Mouse (Mus musculus): ENCODE results near the gene Adprhl1. TPM values are rescaled to one million over a fixed set of nuclear protein-coding genes. Genes with fewer than 3 reads are reported as not detected.
A peak's percentile ranks its signal among the peaks of the same experiment; 100 is the strongest.

The Adprhl1 gene
- polyA plus RNA-seq, 1 experiment from 2014 or later, result 0.70 TPM

- DNase-seq (ENCODE audit: low spot score), result no peak
- H3K4me1 ChIP-seq, result peaks cover 21% of the 10 kb centered on the region
- no peak overlapping the region for H3K27ac ChIP-seq (replicated peaks)
- H3K4me3 ChIP-seq, result no peak overlapping the region
- peaks cover 59% of the 10 kb centered on the region for H3K27me3 ChIP-seq (replicated peaks; ENCODE audit: low read depth, poor library complexity, severe bottlenecking)
- no peaks in the 10 kb centered on the region for H3K9me3 ChIP-seq
- no peaks in the 10 kb centered on the region for H3K36me3 ChIP-seq (replicated peaks)
- 86% methylated on average over 3 of the region's 3 CpGs for WGBS
These were observed 51.2 kb downstream of the Adprhl1 start for GRCm38 (mm10) chr8:13202806-13203205.

GRCm38 (mm10) chr8:13202041-13202440 is 51.9 kb downstream of the Adprhl1 start:
- H3K4me1 ChIP-seq, result peaks cover 21% of the 10 kb centered on the region
- WGBS, result 42% methylated on average over 3 of the region's 3 CpGs
- no peak overlapping the region for H3K4me3 ChIP-seq
- no peaks in the 10 kb centered on the region for H3K9me3 ChIP-seq
- H3K27ac ChIP-seq (replicated peaks), result no peak overlapping the region
- no peak for DNase-seq (ENCODE audit: low spot score)
- H3K27me3 ChIP-seq (replicated peaks; ENCODE audit: low read depth, poor library complexity, severe bottlenecking), result peaks cover 65% of the 10 kb centered on the region
- H3K36me3 ChIP-seq (replicated peaks), result no peaks in the 10 kb centered on the region

GRCm38 (mm10) chr8:13201013-13201334 is 53.0 kb downstream of the Adprhl1 start:
- H3K4me1 ChIP-seq, result peaks cover 26% of the 10 kb centered on the region
- H3K4me3 ChIP-seq, result peak overlapping the region; percentile 84
- H3K36me3 ChIP-seq (replicated peaks), result no peaks in the 10 kb centered on the region
- 2% methylated on average over 18 of the region's 18 CpGs for WGBS
- no peaks in the 10 kb centered on the region for H3K9me3 ChIP-seq
- H3K27ac ChIP-seq (replicated peaks), result no peak overlapping the region
- peaks cover 70% of the 10 kb centered on the region for H3K27me3 ChIP-seq (replicated peaks; ENCODE audit: low read depth, poor library complexity, severe bottlenecking)
- DNase-seq (ENCODE audit: low spot score), result peak; percentile 23

- Histone ChIP-seq H3K27me3 (replicated peaks; ENCODE audit: low read depth, poor library complexity, severe bottlenecking) (peaks cover 73% of the 10 kb centered on the region), H3K9me3 (no peaks in the 10 kb centered on the region), H3K4me1 (peaks cover 26% of the 10 kb centered on the region), H3K36me3 (replicated peaks) (no peaks in the 10 kb centered on the region), H3K4me3 (peak within 1 kb of the TSS; percentile 84), H3K27ac (replicated peaks) (peak within 1 kb of the TSS; percentile 81)
- under 1% methylated on average over 58 of the region's 58 CpGs for WGBS
- DNase-seq (ENCODE audit: low spot score), result peak; percentile 80
These were observed 53.5 kb downstream of the Adprhl1 start, which contains the start of gene Grtp1 for GRCm38 (mm10) chr8:13200301-13201012. Grtp1 (minus strand) TSS chr8:13200620.

- WGBS, result 22% methylated on average over 14 of the region's 14 CpGs
- no peaks in the 10 kb centered on the region for H3K36me3 ChIP-seq (replicated peaks)
- no peak overlapping the region for H3K27ac ChIP-seq (replicated peaks)
- no peaks in the 10 kb centered on the region for H3K9me3 ChIP-seq
- peak overlapping the region; percentile 84 for H3K4me3 ChIP-seq
- peaks cover 30% of the 10 kb centered on the region for H3K4me1 ChIP-seq
- no peak for DNase-seq (ENCODE audit: low spot score)
- H3K27me3 ChIP-seq (replicated peaks; ENCODE audit: low read depth, poor library complexity, severe bottlenecking), result peaks cover 79% of the 10 kb centered on the region
These were observed 54.4 kb downstream of the Adprhl1 start for GRCm38 (mm10) chr8:13199385-13200061.

GRCm38 (mm10) chr8:13197493-13197892 is 56.5 kb downstream of the Adprhl1 start:
- Histone ChIP-seq H3K27me3 (replicated peaks; ENCODE audit: low read depth, poor library complexity, severe bottlenecking) (peaks cover 62% of the 10 kb centered on the region), H3K36me3 (replicated peaks) (no peaks in the 10 kb centered on the region)
- WGBS, result 85% methylated on average over 5 of the region's 5 CpGs

GRCm38 (mm10) chr8:13194818-13195217 is 59.1 kb downstream of the Adprhl1 start:
- no peak for DNase-seq (ENCODE audit: low spot score)
- no peak overlapping the region for H3K4me3 ChIP-seq
- peaks cover 15% of the 10 kb centered on the region for H3K4me1 ChIP-seq

More at GRCm38 (mm10) chr8:13197493-13197892, 56.5 kb downstream of the Adprhl1 start:
- no peak overlapping the region for H3K4me3 ChIP-seq
- H3K27ac ChIP-seq (replicated peaks), result no peak overlapping the region
- H3K4me1 ChIP-seq, result peaks cover 30% of the 10 kb centered on the region
- H3K9me3 ChIP-seq, result no peaks in the 10 kb centered on the region
- no peak for DNase-seq (ENCODE audit: low spot score)

GRCm38 (mm10) chr8:13190235-13190634 is 63.7 kb downstream of the Adprhl1 start:
- 90% methylated on average over 8 of the region's 8 CpGs for WGBS
- Histone ChIP-seq H3K4me3 (no peak overlapping the region), H3K27ac (replicated peaks) (no peak overlapping the region), H3K9me3 (no peaks in the 10 kb centered on the region), H3K36me3 (replicated peaks) (no peaks in the 10 kb centered on the region), H3K4me1 (0 out of 2 replicates have a peak, but pooled peaks cover 4% of the 10 kb centered on the region), H3K27me3 (replicated peaks; ENCODE audit: low read depth, poor library complexity, severe bottlenecking) (peaks cover 6% of the 10 kb centered on the region; the same call in 1 of the 2 replicates)
- no peak for DNase-seq (ENCODE audit: low spot score)

More at GRCm38 (mm10) chr8:13194818-13195217, 59.1 kb downstream of the Adprhl1 start:
- no peaks in the 10 kb centered on the region for H3K9me3 ChIP-seq
- peaks cover 36% of the 10 kb centered on the region for H3K27me3 ChIP-seq (replicated peaks; ENCODE audit: low read depth, poor library complexity, severe bottlenecking)
- 41% methylated on average over 10 of the region's 10 CpGs for WGBS
- H3K36me3 ChIP-seq (replicated peaks), result no peaks in the 10 kb centered on the region
- H3K27ac ChIP-seq (replicated peaks), result no peak overlapping the region

GRCm38 (mm10) chr8:13188857-13189256 is 65.1 kb downstream of the Adprhl1 start:
- Histone ChIP-seq H3K4me3 (no peak overlapping the region), H3K27me3 (replicated peaks; ENCODE audit: low read depth, poor library complexity, severe bottlenecking) (no peaks in the 10 kb centered on the region), H3K4me1 (no peaks in the 10 kb centered on the region), H3K9me3 (no peaks in the 10 kb centered on the region), H3K27ac (replicated peaks) (no peak overlapping the region), H3K36me3 (replicated peaks) (peaks cover 9% of the 10 kb centered on the region)
- no peak for DNase-seq (ENCODE audit: low spot score)
- WGBS, result 97% methylated on average over 1 of the region's 1 CpGs

- Histone ChIP-seq H3K36me3 (replicated peaks) (peaks cover 9% of the 10 kb centered on the region), H3K9me3 (no peaks in the 10 kb centered on the region), H3K27me3 (replicated peaks; ENCODE audit: low read depth, poor library complexity, severe bottlenecking) (no peaks in the 10 kb centered on the region), H3K4me1 (no peaks in the 10 kb centered on the region), H3K4me3 (no peak overlapping the region), H3K27ac (replicated peaks) (no peak overlapping the region)
- 92% methylated on average over 13 of the region's 13 CpGs for WGBS
- DNase-seq (ENCODE audit: low spot score), result no peak
These were observed 65.9 kb downstream of the Adprhl1 start for GRCm38 (mm10) chr8:13188052-13188555.

GRCm38 (mm10) chr8:13187638-13188037 is 66.3 kb downstream of the Adprhl1 start:
- Histone ChIP-seq H3K27ac (replicated peaks) (no peak overlapping the region), H3K4me3 (no peak overlapping the region), H3K27me3 (replicated peaks; ENCODE audit: low read depth, poor library complexity, severe bottlenecking) (no peaks in the 10 kb centered on the region), H3K4me1 (no peaks in the 10 kb centered on the region), H3K9me3 (no peaks in the 10 kb centered on the region), H3K36me3 (replicated peaks) (peaks cover 10% of the 10 kb centered on the region)
- no peak for DNase-seq (ENCODE audit: low spot score)
- WGBS, result 73% methylated on average over 7 of the region's 7 CpGs

- Histone ChIP-seq H3K27me3 (replicated peaks; ENCODE audit: low read depth, poor library complexity, severe bottlenecking) (no peaks in the 10 kb centered on the region), H3K27ac (replicated peaks) (no peak overlapping the region), H3K4me3 (no peak overlapping the region), H3K9me3 (no peaks in the 10 kb centered on the region), H3K4me1 (no peaks in the 10 kb centered on the region), H3K36me3 (replicated peaks) (peaks cover 13% of the 10 kb centered on the region)
- no peak for DNase-seq (ENCODE audit: low spot score)
- 83% methylated on average over 9 of the region's 9 CpGs for WGBS
These were observed 66.7 kb downstream of the Adprhl1 start for GRCm38 (mm10) chr8:13187229-13187628.

GRCm38 (mm10) chr8:13186819-13187218 is 67.1 kb downstream of the Adprhl1 start:
- Histone ChIP-seq H3K27ac (replicated peaks) (no peak overlapping the region), H3K4me3 (no peak overlapping the region), H3K27me3 (replicated peaks; ENCODE audit: low read depth, poor library complexity, severe bottlenecking) (no peaks in the 10 kb centered on the region), H3K36me3 (replicated peaks) (peaks cover 13% of the 10 kb centered on the region), H3K4me1 (no peaks in the 10 kb centered on the region), H3K9me3 (no peaks in the 10 kb centered on the region)
- no peak for DNase-seq (ENCODE audit: low spot score)
- WGBS, result 87% methylated on average over 8 of the region's 8 CpGs
